9 mouse cellular contexts compared by ENCODE assay signal in the genomic region with DNA sequence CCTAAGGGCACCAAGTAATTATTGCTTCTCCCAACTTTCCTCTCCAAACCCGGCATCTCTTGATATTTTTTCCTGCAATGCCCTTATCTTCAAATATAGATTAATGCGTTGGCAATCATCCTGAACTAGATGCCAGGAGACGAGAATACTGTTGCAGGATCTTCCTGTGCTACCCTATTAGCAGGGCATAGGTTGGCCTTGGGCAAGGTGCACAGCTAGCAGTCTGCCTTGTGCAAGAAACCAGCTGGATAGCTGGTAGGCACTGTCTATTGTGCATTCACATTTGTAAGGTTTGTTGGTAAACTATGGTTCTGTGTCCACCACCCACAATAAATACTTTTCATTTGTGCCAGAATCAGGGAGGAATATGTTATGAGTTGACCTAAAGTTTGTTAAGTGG. TPM values are rescaled to one million over a fixed set of nuclear protein-coding genes. Genes with fewer than 3 reads are reported as not detected.
DNase-seq lines count a peak whose midpoint lies in the region; ATAC-seq and TF ChIP-seq lines count a peak whose summit lies in the region.
"Had no signal": no experiment of that assay in that cellular context is flagged by ENCODE, and none has a peak within 500 bp of the region (broad histone marks: within the 10 kb centered on the region; RNA-seq: fewer than 3 reads in every experiment).

No protein-coding gene starts in this region.

- H3K4me3 ChIP-seq in gastrocnemius, adult 2 months: peak overlapping the region; percentile 78
- no peak overlapping the region for H3K4me3 ChIP-seq in liver, embryonic 11.5 days (ENCODE audit: low read depth, low read length)
- H3K4me3 ChIP-seq in embryonic facial prominence, embryonic 14.5 days (ENCODE audit: low read depth, low read length): peak overlapping the region; percentile 78
- peak overlapping the region; percentile 83; the same call in 1 of the 2 replicates for H3K4me3 ChIP-seq in limb, embryonic 10.5 days

- 0 out of 2 replicates have a peak, but pooled peaks cover 2% of the 10 kb centered on the region for H3K4me1 ChIP-seq in liver, embryonic 11.5 days (replicated peaks; ENCODE audit: control insufficient read depth, insufficient read depth, low read length)
- peaks cover 29% of the 10 kb centered on the region for H3K4me1 ChIP-seq in embryonic facial prominence, embryonic 14.5 days (ENCODE audit: control insufficient read depth, insufficient read depth, low read length)
- H3K4me1 ChIP-seq in limb, embryonic 10.5 days: peaks cover 50% of the 10 kb centered on the region

- no peaks in the 10 kb centered on the region for H3K36me3 ChIP-seq in liver, embryonic 11.5 days (ENCODE audit: control insufficient read depth, insufficient read depth, low read length)
- H3K36me3 ChIP-seq in embryonic facial prominence, embryonic 14.5 days (ENCODE audit: control insufficient read depth, insufficient read depth, low read length): no peaks in the 10 kb centered on the region
- no peaks in the 10 kb centered on the region for H3K36me3 ChIP-seq in limb, embryonic 10.5 days

- H3K4me2 ChIP-seq in liver, embryonic 11.5 days: peak overlapping the region; percentile 85; the same call in 1 of the 2 replicates
- H3K4me2 ChIP-seq in embryonic facial prominence, embryonic 14.5 days (ENCODE audit: low read depth, low read length): peak overlapping the region; percentile 94

- no peak for DNase-seq in gastrocnemius, adult 2 months
- DNase-seq in gastrocnemius, adult 8-10 months (ENCODE audit: low spot score in 2 of 2): no peak
- DNase-seq in liver, embryonic 11.5 days (ENCODE audit: low spot score): no peak
- DNase-seq in liver: no peak
- DNase-seq in embryonic facial prominence, embryonic 14.5 days (ENCODE audit: low spot score): no peak
- DNase-seq in limb, embryonic 10.5 days (ENCODE audit: low spot score): no peak
- DNase-seq in thymus, postnatal 4 days: no peak
- no peak for DNase-seq in thymus, postnatal 25 days
- DNase-seq: cerebellum, adult 2 months had no signal

- no peak for TF ChIP-seq CTCF in gastrocnemius, adult 2 months (IDR thresholded peaks at IDR 0.05)

- WGBS in liver, embryonic 11.5 days: 42% methylated on average over 3 of the region's 3 CpGs
- 59% methylated on average over 3 of the region's 3 CpGs for WGBS in embryonic facial prominence, embryonic 14.5 days
- WGBS in limb, embryonic 10.5 days: 65% methylated on average over 3 of the region's 3 CpGs

- ATAC-seq in liver, embryonic 11.5 days (replicated peaks; ENCODE audit: low FRiP score): no peak
- no peak for ATAC-seq in embryonic facial prominence, embryonic 14.5 days (ENCODE audit: low read depth)

- H3K9me3 ChIP-seq in liver, embryonic 11.5 days (ENCODE audit: control insufficient read depth, low read length): no peaks in the 10 kb centered on the region
- no peaks in the 10 kb centered on the region for H3K9me3 ChIP-seq in embryonic facial prominence, embryonic 14.5 days (ENCODE audit: control insufficient read depth, low read length)
- no peaks in the 10 kb centered on the region for H3K9me3 ChIP-seq in limb, embryonic 10.5 days (replicated peaks)

- peaks cover 38% of the 10 kb centered on the region for H3K27me3 ChIP-seq in liver, embryonic 11.5 days (replicated peaks; ENCODE audit: control insufficient read depth, insufficient read depth, low read length)
- peaks cover 29% of the 10 kb centered on the region for H3K27me3 ChIP-seq in embryonic facial prominence, embryonic 14.5 days (replicated peaks; ENCODE audit: control insufficient read depth, insufficient read depth, low read length)
- peaks cover 87% of the 10 kb centered on the region for H3K27me3 ChIP-seq in limb, embryonic 10.5 days (ENCODE audit: low read depth, poor library complexity, severe bottlenecking)

- intact Hi-C loops in gastrocnemius, adult 2 months (cut with DNase I): loop anchor here (5.0 kb wide), 1 partner anchor 230 kb away; no protein-coding TSS in a partner anchor

- no peak overlapping the region for H3K9ac ChIP-seq in liver, embryonic 11.5 days (ENCODE audit: low read depth, low read length)
- no peak overlapping the region for H3K9ac ChIP-seq in embryonic facial prominence, embryonic 14.5 days (ENCODE audit: low read depth, low read length)

- no peak overlapping the region for H3K27ac ChIP-seq in gastrocnemius, adult 2 months
- H3K27ac ChIP-seq in liver, embryonic 11.5 days (ENCODE audit: low read depth, low read length): no peak overlapping the region
- no peak overlapping the region for H3K27ac ChIP-seq in embryonic facial prominence, embryonic 14.5 days (replicated peaks; ENCODE audit: low read depth, low read length)
- no peak overlapping the region for H3K27ac ChIP-seq in limb, embryonic 10.5 days

RNA-seq across cellular contexts. Expression of a gene that starts 1.0 kb away (rescaled TPM):
- 1 to 10 TPM in 1 of 2 experiments, under 1 TPM in 1; 0.71 to 1.3 TPM for total RNA-seq in gastrocnemius, adult 2 months (2021)
- total RNA-seq in gastrocnemius, adult 8-10 months (2022): 1 to 10 TPM in 3 of 4 experiments, under 1 TPM in 1; 0.99 to 1.9 (median 1.2) TPM
- 1.1 and 1.3 TPM in 2 replicates for polyA plus RNA-seq in liver, embryonic 11.5 days (2014; fragmentation: Nextera tagmentation; extraction: Ambion mirVana)
- polyA plus RNA-seq in embryonic facial prominence, embryonic 14.5 days (2014; fragmentation: Nextera tagmentation; extraction: Ambion mirVana): 3.3 and 3.7 TPM in 2 replicates
- 0.34 and 0.56 TPM in 2 replicates for polyA plus RNA-seq in limb, embryonic 10.5 days (2016; fragmentation: Nextera tagmentation; extraction: Ambion mirVana)
